Mouse (Mus musculus) cerebellum, adult 2 months (tissue): ENCODE measurements around the gene Arhgap10. TPM values are rescaled to one million over a fixed set of nuclear protein-coding genes. Genes with fewer than 3 reads are reported as not detected.

ENCODE experiments used
- DNase-seq, 2 experiments: peaks; one replicate each; pipeline ENCODE4 v3.0.0; 2021
- H3K27ac ChIP-seq: fragments of 200-500 bp; 2 replicates; pipeline ENCODE4 v1.5.1; 2012; ENCODE audit warnings: low read length, control low read depth, inconsistent platforms; ENCODE audit not compliant: insufficient read depth
- H3K27me3 ChIP-seq: fragments of 200-500 bp; 2 replicates; pipeline ENCODE4 v1.6.1; 2012; ENCODE audit warnings: inconsistent platforms, mild to moderate bottlenecking, low read length, moderate library complexity; ENCODE audit not compliant: control insufficient read depth, insufficient read depth
- H3K4me1 ChIP-seq: fragments of 200-500 bp; 2 replicates; pipeline ENCODE4 v1.6.1; 2011; ENCODE audit warnings: low read length; ENCODE audit not compliant: control insufficient read depth, insufficient read depth
- H3K4me3 ChIP-seq: fragments of 200-500 bp; replicated peaks from 2 replicates; pipeline ENCODE3; 2011; ENCODE audit warnings: mild to moderate bottlenecking, low read depth, low read length, control low read depth; ENCODE audit not compliant: insufficient read depth
- CTCF ChIP-seq: fragments of 200-500 bp; IDR thresholded peaks from 2 replicates; pipeline ENCODE4 v1.5.1; 2011; ENCODE audit warnings: low read depth, mild to moderate bottlenecking, control low read depth, low read length, moderate library complexity, borderline replicate concordance; ENCODE audit not compliant: insufficient read depth
- POLR2A ChIP-seq: fragments of 200-500 bp; IDR thresholded peaks from 2 replicates; pipeline ENCODE4 v1.6.1; 2011; ENCODE audit warnings: low read length, control low read depth, borderline replicate concordance; ENCODE audit not compliant: insufficient read depth
- WGBS: fragments of 180-500 bp; shearing (Covaris S2); methylation state at CpG from one replicate; pipeline ENCODE4 v1.1.7; 2018; 5-methylcytosine and 5-hydroxymethylcytosine counted together
- polyA plus RNA-seq: library from polyadenylated mRNA; depleted of rRNA; stranded (reverse); fragments of >200 nt; gene quantifications from 2 replicates; pipeline ENCODE4 v1.2.3, GENCODE M21; 2012

Gene Arhgap10
- polyA plus RNA-seq, 1 experiment = 12.5 TPM

DNA sequence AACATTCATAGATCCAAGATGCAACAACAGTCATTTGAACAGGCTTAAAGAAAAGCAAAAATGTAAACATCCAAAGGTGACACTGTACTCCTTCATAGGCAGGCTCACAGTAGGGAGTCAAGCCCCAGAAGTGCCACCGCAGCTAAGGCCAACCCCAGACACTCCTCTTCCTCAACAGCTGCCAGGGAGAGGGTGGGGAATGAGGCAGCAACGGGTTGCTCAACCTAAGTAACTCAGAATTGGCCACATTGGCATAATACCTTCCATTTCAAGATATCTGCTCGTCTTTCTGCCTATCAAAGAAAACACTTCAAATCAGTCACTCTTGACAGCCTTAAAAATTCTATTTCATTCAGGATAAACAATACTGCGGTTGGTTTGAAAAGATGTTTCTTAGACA lies 225.6 kb downstream of the Arhgap10 start:
- no peaks in the 10 kb centered on the region for H3K4me1 ChIP-seq
- 54% methylated on average over 4 of the region's 4 CpGs for WGBS
- TF ChIP-seq POLR2A = no peak
- TF ChIP-seq CTCF = no peak
- no peaks in the 10 kb centered on the region for H3K27me3 ChIP-seq
- H3K4me3 ChIP-seq = no peak overlapping the region
- DNase-seq = no peak
- H3K27ac ChIP-seq = no peak overlapping the region

DNA sequence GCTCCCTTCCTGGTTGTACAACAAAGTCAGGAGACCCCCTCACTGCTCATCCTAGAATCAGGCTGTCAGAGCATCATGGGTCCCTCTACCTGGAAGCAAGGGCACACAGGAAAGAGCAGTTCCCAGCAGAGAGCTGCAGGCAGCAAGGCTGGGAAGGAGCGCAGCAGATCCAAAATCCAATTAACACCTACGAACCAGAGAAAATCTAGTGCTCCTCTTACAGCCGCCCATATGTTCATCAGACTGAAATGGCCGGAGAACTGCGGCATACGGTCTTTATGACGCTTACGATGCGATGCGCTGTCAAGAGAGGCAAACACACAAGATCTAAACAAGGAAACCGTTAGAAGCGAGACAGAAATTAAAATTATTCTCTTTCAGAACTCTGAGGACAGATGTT lies 229.3 kb downstream of the Arhgap10 start:
- Histone ChIP-seq H3K27me3 (no peaks in the 10 kb centered on the region), H3K4me1 (no peaks in the 10 kb centered on the region), H3K4me3 (no peak overlapping the region), H3K27ac (no peak overlapping the region)
- no peak for DNase-seq
- WGBS = 87% methylated on average over 12 of the region's 12 CpGs
- no peak for TF ChIP-seq CTCF
- no peak for TF ChIP-seq POLR2A

DNA sequence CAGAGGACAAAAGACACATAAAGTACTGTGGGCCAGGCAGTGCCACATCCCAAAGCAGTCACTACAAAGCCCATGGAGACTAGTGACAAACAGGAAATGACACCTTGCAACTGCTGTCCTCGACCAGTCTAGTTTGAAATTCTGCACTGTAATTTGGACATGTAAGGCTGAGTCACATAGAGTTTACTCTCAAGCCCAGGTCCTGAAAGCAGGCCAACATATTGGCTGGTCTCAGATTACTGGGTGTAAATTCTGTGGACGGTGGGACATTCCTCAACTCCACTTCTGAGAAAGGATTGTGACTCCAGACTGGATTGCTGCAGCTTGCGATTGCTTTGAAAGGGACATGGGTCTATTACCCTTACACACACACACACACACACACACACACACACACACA lies 229.7 kb downstream of the Arhgap10 start:
- Histone ChIP-seq H3K27ac (no peak overlapping the region), H3K4me3 (no peak overlapping the region), H3K4me1 (no peaks in the 10 kb centered on the region), H3K27me3 (no peaks in the 10 kb centered on the region)
- 68% methylated on average over 3 of the region's 3 CpGs for WGBS
- TF ChIP-seq CTCF = no peak
- TF ChIP-seq POLR2A = no peak
- no peak for DNase-seq

DNA sequence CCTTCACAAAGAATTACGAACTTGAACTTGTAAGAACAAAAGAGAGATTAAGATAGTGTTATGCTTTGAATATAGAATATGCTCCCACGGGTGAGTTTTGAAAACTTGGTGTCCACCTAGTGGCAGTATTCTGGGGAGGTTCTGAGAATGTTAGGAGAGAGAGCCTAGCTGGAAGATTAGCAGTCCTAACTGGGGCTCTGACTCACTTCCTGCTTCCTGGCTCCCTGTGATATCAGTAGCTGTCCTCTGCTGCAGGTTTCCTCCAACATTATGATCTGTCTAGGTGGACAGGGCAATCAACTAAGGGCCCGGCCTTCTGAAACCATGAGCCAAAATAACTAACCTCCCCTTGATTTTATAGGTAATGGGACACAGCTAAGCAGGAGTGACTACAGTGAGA lies 233.3 kb downstream of the Arhgap10 start:
- no peak overlapping the region for H3K4me3 ChIP-seq
- H3K27ac ChIP-seq = no peak overlapping the region
- H3K4me1 ChIP-seq = no peaks in the 10 kb centered on the region
- TF ChIP-seq CTCF = no peak
- TF ChIP-seq POLR2A = no peak
- no peaks in the 10 kb centered on the region for H3K27me3 ChIP-seq
- WGBS = 88% methylated on average over 3 of the region's 3 CpGs
- DNase-seq = no peak

DNA sequence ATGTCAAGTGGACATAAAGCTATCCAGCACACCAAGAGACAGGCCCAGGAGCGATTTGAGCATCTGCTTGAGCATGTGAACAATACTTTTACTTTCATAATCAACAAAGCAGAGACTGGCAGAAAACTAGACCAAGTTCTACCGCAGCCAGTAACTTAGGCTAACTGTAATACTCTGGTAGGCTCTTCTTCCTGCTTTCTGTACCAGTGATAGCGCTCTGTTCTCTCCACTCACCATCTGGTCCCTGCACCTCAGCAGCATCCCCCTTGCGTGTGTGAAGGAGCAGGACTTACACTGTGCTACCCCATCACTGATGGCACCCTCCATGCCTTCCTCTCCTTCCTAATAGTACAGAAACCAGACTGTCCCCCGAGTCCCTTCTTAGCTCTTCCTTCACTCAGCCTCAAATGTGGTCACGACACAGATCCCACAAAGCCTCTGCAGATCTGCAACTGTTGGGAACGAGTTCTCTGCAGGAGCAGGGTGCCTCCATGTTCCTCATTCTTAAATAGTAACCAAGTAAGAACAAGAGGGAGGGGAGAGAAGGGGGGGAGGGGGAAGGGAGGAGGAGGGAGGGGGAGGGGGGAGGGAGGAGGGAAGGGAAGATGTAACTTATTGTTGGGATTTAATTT lies 235.0 kb downstream of the Arhgap10 start:
- H3K27ac ChIP-seq = no peak overlapping the region
- H3K27me3 ChIP-seq = no peaks in the 10 kb centered on the region
- 84% methylated on average over 7 of the region's 7 CpGs for WGBS
- no peaks in the 10 kb centered on the region for H3K4me1 ChIP-seq
- DNase-seq = no peak
- no peak overlapping the region for H3K4me3 ChIP-seq
- no peak for TF ChIP-seq POLR2A
- no peak for TF ChIP-seq CTCF

DNA sequence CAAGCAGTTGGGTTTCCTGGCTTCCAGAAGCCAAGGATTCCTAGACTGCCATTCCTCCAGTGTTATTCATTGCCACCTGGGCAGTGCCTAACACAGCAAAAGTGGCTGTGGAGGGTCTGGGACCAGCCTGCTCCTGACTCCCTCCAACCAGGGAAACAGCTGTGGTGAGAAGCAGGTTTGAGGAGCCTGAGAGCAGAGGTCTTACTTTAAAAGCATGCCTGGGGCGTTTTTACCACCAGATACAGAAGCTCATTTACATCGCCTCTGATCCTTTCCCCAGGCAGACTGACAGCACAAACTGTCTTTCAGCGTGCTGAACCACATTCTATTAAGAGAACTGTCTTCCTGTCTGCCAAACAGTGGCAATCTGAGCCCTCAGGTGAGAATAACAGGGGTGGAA lies 237.8 kb downstream of the Arhgap10 start:
- 70% methylated on average over 3 of the region's 3 CpGs for WGBS
- H3K27ac ChIP-seq = no peak overlapping the region
- no peaks in the 10 kb centered on the region for H3K4me1 ChIP-seq
- TF ChIP-seq POLR2A (no peak), CTCF (no peak)
- no peak overlapping the region for H3K4me3 ChIP-seq
- H3K27me3 ChIP-seq = no peaks in the 10 kb centered on the region
- DNase-seq = no peak

DNA sequence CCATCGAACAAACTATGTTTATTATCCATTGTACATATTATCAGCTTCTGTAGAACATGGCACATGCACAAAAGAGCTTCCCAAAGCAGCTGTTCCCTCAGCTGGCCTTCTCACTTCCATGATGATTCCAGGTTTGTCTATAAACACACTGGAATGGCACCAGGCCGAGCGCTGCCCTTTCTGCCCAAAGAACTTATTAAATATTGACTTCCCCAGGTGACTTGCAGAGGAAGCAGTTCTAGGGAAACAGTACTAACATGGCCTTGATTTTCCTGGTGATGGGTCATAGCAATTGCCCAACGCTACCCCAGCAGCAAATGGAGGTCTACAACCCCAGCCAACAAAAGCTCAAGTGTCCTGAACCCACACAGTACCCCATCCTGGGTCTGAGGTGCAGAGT lies 239.5 kb downstream of the Arhgap10 start:
- no peaks in the 10 kb centered on the region for H3K4me1 ChIP-seq
- no peak overlapping the region for H3K27ac ChIP-seq
- H3K27me3 ChIP-seq = no peaks in the 10 kb centered on the region
- no peak for DNase-seq
- H3K4me3 ChIP-seq = no peak overlapping the region
- no peak for TF ChIP-seq CTCF
- TF ChIP-seq POLR2A = no peak
- 94% methylated on average over 4 of the region's 4 CpGs for WGBS

DNA sequence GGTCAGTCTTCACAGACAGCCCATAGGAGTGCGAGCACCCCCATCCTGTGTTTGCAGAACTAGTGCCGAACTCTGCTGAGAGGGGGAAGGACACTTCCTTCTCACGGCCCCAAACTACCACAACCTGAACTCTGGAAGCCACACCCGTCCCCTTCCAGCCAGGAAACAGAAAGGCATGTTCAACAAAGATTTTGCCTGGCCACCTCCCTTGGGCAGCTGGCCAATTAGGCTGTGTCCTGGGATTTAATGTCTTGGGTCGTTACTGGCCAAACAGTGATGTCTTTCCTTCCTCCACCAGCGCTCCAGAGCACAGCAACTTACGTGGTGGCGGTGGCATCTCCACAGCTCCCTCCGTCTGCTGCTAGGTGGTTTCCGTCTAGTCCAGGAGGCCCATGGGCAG lies 240.9 kb downstream of the Arhgap10 start:
- WGBS = 67% methylated on average over 10 of the region's 10 CpGs

More for the DNA sequence above, 240.9 kb downstream of the Arhgap10 start:
- H3K4me3 ChIP-seq = no peak overlapping the region
- no peaks in the 10 kb centered on the region for H3K27me3 ChIP-seq
- H3K4me1 ChIP-seq = no peaks in the 10 kb centered on the region
- TF ChIP-seq CTCF (no peak), POLR2A (no peak)
- no peak for DNase-seq
- no peak overlapping the region for H3K27ac ChIP-seq
